Mouse (Mus musculus) liver, embryonic 16.5 days (tissue): Measurements from ENCODE around the gene Gm28305. TPM values are rescaled to one million over a fixed set of nuclear protein-coding genes. Genes with fewer than 3 reads are reported as not detected.

Experiments
- ATAC-seq: fragments of 200-750 bp; cut with Nextera tagmentation; 2 replicates; pipeline ENCODE4 v1.8.0; 2017; ENCODE audit warnings: low read depth, mild to moderate bottlenecking, moderate number of reproducible peaks, moderate library complexity
- H3K27ac ChIP-seq: fragments of 300-500 bp; sonication (generic); 2 replicates; pipeline ENCODE4 v1.5.1; 2014; ENCODE audit warnings: mild to moderate bottlenecking, low read length
- H3K27me3 ChIP-seq: fragments of 300-500 bp; sonication (generic); 2 replicates; pipeline ENCODE4 v1.6.1; 2014; ENCODE audit warnings: low read depth, low read length, mixed read lengths; ENCODE audit not compliant: control insufficient read depth, insufficient read depth
- H3K36me3 ChIP-seq: fragments of 300-500 bp; sonication (generic); 2 replicates; pipeline ENCODE4 v1.6.1; 2014; ENCODE audit warnings: mild to moderate bottlenecking; ENCODE audit not compliant: control insufficient read depth, insufficient read depth
- H3K4me1 ChIP-seq: fragments of 300-500 bp; sonication (generic); 2 replicates; pipeline ENCODE4 v1.6.1; 2014; ENCODE audit warnings: low read depth, low read length, mixed read lengths; ENCODE audit not compliant: control insufficient read depth
- H3K4me2 ChIP-seq: fragments of 300-500 bp; sonication (generic); 2 replicates; pipeline ENCODE4 v1.6.1; 2014; ENCODE audit warnings: low read depth, low read length, mixed read lengths
- H3K4me3 ChIP-seq: fragments of 300-500 bp; sonication (generic); 2 replicates; pipeline ENCODE4 v1.5.1; 2014; ENCODE audit warnings: low read depth, mild to moderate bottlenecking, low read length
- H3K9ac ChIP-seq: fragments of 300-500 bp; sonication (generic); 2 replicates; pipeline ENCODE4 v1.6.1; 2014; ENCODE audit warnings: low read depth, low read length
- H3K9me3 ChIP-seq: fragments of 300-500 bp; sonication (generic); replicated peaks from 2 replicates; pipeline ENCODE4 v1.6.1; 2016; ENCODE audit warnings: low read length; ENCODE audit not compliant: control insufficient read depth
- WGBS: fragments of 180-500 bp; shearing (Covaris S2); extraction: QIAGEN DNeasy Blood & Tissue Kit; methylation state at CpG from one replicate; pipeline ENCODE4 v1.1.7; 2014; ENCODE audit not compliant: insufficient replicate concordance; 5-methylcytosine and 5-hydroxymethylcytosine counted together
- polyA plus RNA-seq: library from polyadenylated mRNA; unstranded; fragments of >200 nt; fragmentation: Nextera tagmentation; extraction: Ambion mirVana; gene quantifications from 2 replicates; pipeline ENCODE4 v1.2.1, GENCODE M21; 2015

Gm28305 gene
- polyA plus RNA-seq, 1 experiment from 2014 or later: not detected

- ATAC-seq: peak; percentile 72
- H3K27ac ChIP-seq: peak within 1 kb of the TSS; percentile 63
- H3K9me3 ChIP-seq: no peaks in the 10 kb centered on the region
- peak within 1 kb of the TSS; percentile 89 for H3K4me2 ChIP-seq
- no peaks in the 10 kb centered on the region for H3K27me3 ChIP-seq
- peak within 1 kb of the TSS; percentile 88 for H3K4me3 ChIP-seq
- no peaks in the 10 kb centered on the region for H3K36me3 ChIP-seq
- under 1% methylated on average over 58 of the region's 59 CpGs for WGBS
- H3K4me1 ChIP-seq: peaks cover 14% of the 10 kb centered on the region
- H3K9ac ChIP-seq: peak within 1 kb of the TSS; percentile 77
These were observed 22.2 kb downstream of the Gm28305 start, which contains the start of gene Uba5 for GRCm38 (mm10) chr9:104062430-104063243. TSS of gene Uba5 (minus strand) at chr9:104063134.

GRCm38 (mm10) chr9:104063244-104063961 is 22.9 kb downstream of the Gm28305 start, which contains the start of gene Acad11:
TSS of gene Acad11 (plus strand) at chr9:104063377.
- peak; percentile 92 for ATAC-seq
- peak within 1 kb of the TSS; percentile 63 for H3K27ac ChIP-seq
- under 1% methylated on average over 27 of the region's 30 CpGs for WGBS
- no peaks in the 10 kb centered on the region for H3K9me3 ChIP-seq
- H3K27me3 ChIP-seq: no peaks in the 10 kb centered on the region
- no peaks in the 10 kb centered on the region for H3K36me3 ChIP-seq
- H3K4me2 ChIP-seq: peak within 1 kb of the TSS; percentile 89
- peaks cover 14% of the 10 kb centered on the region for H3K4me1 ChIP-seq
- peak within 1 kb of the TSS; percentile 88 for H3K4me3 ChIP-seq
- peak within 1 kb of the TSS; percentile 77 for H3K9ac ChIP-seq

- Histone ChIP-seq H3K27me3 (no peaks in the 10 kb centered on the region), H3K27ac (no peak overlapping the region), H3K36me3 (no peaks in the 10 kb centered on the region), H3K4me3 (no peak overlapping the region), H3K4me1 (peaks cover 14% of the 10 kb centered on the region), H3K9me3 (no peaks in the 10 kb centered on the region), H3K9ac (no peak overlapping the region), H3K4me2 (0 out of 2 replicates have a peak overlapping the region, but pooled peaks have one; percentile 17)
- 11% methylated on average over 1 of the region's 1 CpGs for WGBS
- no peak for ATAC-seq
These were observed 24.1 kb downstream of the Gm28305 start for GRCm38 (mm10) chr9:104064571-104064970.

GRCm38 (mm10) chr9:104070241-104070640 is 29.8 kb downstream of the Gm28305 start:
- no peak for ATAC-seq
- H3K4me1 ChIP-seq: no peaks in the 10 kb centered on the region; the same call in none of the 2 replicates
- H3K27me3 ChIP-seq: no peaks in the 10 kb centered on the region
- H3K4me3 ChIP-seq: no peak overlapping the region
- no peak overlapping the region for H3K4me2 ChIP-seq
- 29% methylated on average over 4 of the region's 4 CpGs for WGBS
- H3K27ac ChIP-seq: no peak overlapping the region
- H3K9me3 ChIP-seq: no peaks in the 10 kb centered on the region
- no peak overlapping the region for H3K9ac ChIP-seq
- no peaks in the 10 kb centered on the region for H3K36me3 ChIP-seq

- Histone ChIP-seq H3K9me3 (no peaks in the 10 kb centered on the region), H3K27me3 (no peaks in the 10 kb centered on the region), H3K9ac (no peak overlapping the region), H3K4me1 (no peaks in the 10 kb centered on the region; the same call in none of the 2 replicates), H3K27ac (peak overlapping the region; percentile 74), H3K36me3 (no peaks in the 10 kb centered on the region), H3K4me3 (no peak overlapping the region), H3K4me2 (0 out of 2 replicates have a peak overlapping the region, but pooled peaks have one; percentile 36)
- ATAC-seq: peak; percentile 83
- WGBS: 43% methylated on average over 8 of the region's 8 CpGs
These were observed 30.6 kb downstream of the Gm28305 start for GRCm38 (mm10) chr9:104070863-104071604.

- no peak for ATAC-seq
- H3K27me3 ChIP-seq: no peaks in the 10 kb centered on the region
- H3K9me3 ChIP-seq: no peaks in the 10 kb centered on the region
- WGBS: 45% methylated on average over 2 of the region's 2 CpGs
- H3K4me3 ChIP-seq: no peak overlapping the region
- no peak overlapping the region for H3K27ac ChIP-seq
- H3K4me1 ChIP-seq: no peaks in the 10 kb centered on the region; the same call in 1 of the 2 replicates
- no peak overlapping the region for H3K9ac ChIP-seq
- H3K4me2 ChIP-seq: no peak overlapping the region
- no peaks in the 10 kb centered on the region for H3K36me3 ChIP-seq
These were observed 35.3 kb downstream of the Gm28305 start for GRCm38 (mm10) chr9:104075808-104076207.

- H3K4me2 ChIP-seq: no peak overlapping the region
- H3K27ac ChIP-seq: no peak overlapping the region
- ATAC-seq: no peak
- H3K9me3 ChIP-seq: no peaks in the 10 kb centered on the region
- 90% methylated on average over 1 of the region's 1 CpGs for WGBS
- H3K36me3 ChIP-seq: no peaks in the 10 kb centered on the region
- H3K9ac ChIP-seq: no peak overlapping the region
- no peaks in the 10 kb centered on the region for H3K27me3 ChIP-seq
- H3K4me3 ChIP-seq: no peak overlapping the region
- H3K4me1 ChIP-seq: no peaks in the 10 kb centered on the region; the same call in 1 of the 2 replicates
These were observed 38.3 kb downstream of the Gm28305 start for GRCm38 (mm10) chr9:104078780-104079179.

GRCm38 (mm10) chr9:104079379-104079778 is 38.9 kb downstream of the Gm28305 start:
- H3K27ac ChIP-seq: no peak overlapping the region
- no peak overlapping the region for H3K9ac ChIP-seq
- H3K4me2 ChIP-seq: no peak overlapping the region
- no peaks in the 10 kb centered on the region for H3K36me3 ChIP-seq
- ATAC-seq: peak; percentile 41; the same call in 1 of the 2 replicates
- no peaks in the 10 kb centered on the region for H3K27me3 ChIP-seq
- H3K4me3 ChIP-seq: no peak overlapping the region
- no peaks in the 10 kb centered on the region for H3K9me3 ChIP-seq
- WGBS: 31% methylated on average over 5 of the region's 5 CpGs
- H3K4me1 ChIP-seq: no peaks in the 10 kb centered on the region; the same call in 1 of the 2 replicates
